Mouse (Mus musculus) embryonic facial prominence, embryonic 14.5 days (tissue): ENCODE results near the gene Slc5a11. TPM values are rescaled to one million over a fixed set of nuclear protein-coding genes. Genes with fewer than 3 reads are reported as not detected.

Source experiments
- ATAC-seq: fragments of 200-750 bp; cut with Nextera tagmentation; 2 replicates; pipeline ENCODE4 v1.8.0; 2017; ENCODE audit warnings: low read depth, moderate number of reproducible peaks, moderate TSS enrichment
- DNase-seq: peaks from one replicate; pipeline ENCODE4 v3.0.0-alpha.2; 2015; ENCODE audit warnings: low spot score
- H3K27ac ChIP-seq: fragments of 300-500 bp; sonication (generic); replicated peaks from 2 replicates; pipeline ENCODE4 v1.5.1; 2014; ENCODE audit warnings: low read depth, mild to moderate bottlenecking, low read length, moderate library complexity
- H3K27me3 ChIP-seq: fragments of 300-500 bp; sonication (generic); replicated peaks from 2 replicates; pipeline ENCODE4 v1.6.1; 2014; ENCODE audit warnings: low read length; ENCODE audit not compliant: control insufficient read depth, insufficient read depth
- H3K36me3 ChIP-seq: fragments of 300-500 bp; sonication (generic); 2 replicates; pipeline ENCODE4 v1.6.1; 2014; ENCODE audit warnings: low read length, mixed read lengths; ENCODE audit not compliant: control insufficient read depth, insufficient read depth
- H3K4me1 ChIP-seq: fragments of 300-500 bp; sonication (generic); 2 replicates; pipeline ENCODE4 v1.6.1; 2014; ENCODE audit warnings: antibody characterized with exemption, low read length; ENCODE audit not compliant: control insufficient read depth, insufficient read depth
- H3K4me2 ChIP-seq: fragments of 300-500 bp; sonication (generic); 2 replicates; pipeline ENCODE4 v1.6.1; 2014; ENCODE audit warnings: low read depth, mild to moderate bottlenecking, low read length, moderate library complexity, mixed read lengths
- H3K4me3 ChIP-seq: fragments of 300-500 bp; sonication (generic); 2 replicates; pipeline ENCODE4 v1.5.1; 2014; ENCODE audit warnings: low read depth, mild to moderate bottlenecking, low read length
- H3K9ac ChIP-seq: fragments of 300-500 bp; sonication (generic); 2 replicates; pipeline ENCODE4 v1.6.1; 2014; ENCODE audit warnings: low read depth, mild to moderate bottlenecking, low read length, moderate library complexity, mixed read lengths
- H3K9me3 ChIP-seq: fragments of 300-500 bp; sonication (generic); 2 replicates; pipeline ENCODE4 v1.6.1; 2016; ENCODE audit warnings: low read length; ENCODE audit not compliant: control insufficient read depth
- WGBS: fragments of 180-500 bp; shearing (Covaris S2); extraction: QIAGEN DNeasy Blood & Tissue Kit; methylation state at CpG from one replicate; pipeline ENCODE4 v1.1.7; 2014; 5-methylcytosine and 5-hydroxymethylcytosine counted together
- polyA plus RNA-seq: library from polyadenylated mRNA; unstranded; fragments of >200 nt; fragmentation: Nextera tagmentation; extraction: Ambion mirVana; gene quantifications from 2 replicates; pipeline ENCODE4 v1.2.1, GENCODE M21; 2014

Gene Slc5a11
- polyA plus RNA-seq, 1 experiment from 2014 or later: 0.26 TPM

DNA sequence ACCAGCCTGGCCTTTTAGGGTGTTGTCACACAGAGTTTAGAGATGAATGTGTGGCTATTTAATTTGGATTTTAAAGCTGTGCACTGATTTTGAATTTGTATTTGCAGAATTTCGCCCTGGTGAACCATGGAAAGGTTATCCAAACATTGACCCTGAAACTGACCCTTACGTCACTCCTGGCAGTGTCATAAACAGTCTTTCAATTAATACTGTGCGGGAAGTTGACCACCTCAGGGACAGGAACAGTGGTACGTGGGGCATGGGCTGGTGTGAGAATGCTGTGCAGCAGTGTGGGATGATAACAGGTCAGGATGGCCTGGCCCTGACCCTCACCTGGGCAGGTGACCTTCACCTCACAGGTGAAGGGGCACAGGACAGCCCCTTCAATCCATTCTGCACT, 27.3 kb upstream of the Slc5a11 start:
- no peak for DNase-seq
- H3K4me3 ChIP-seq: no peak overlapping the region
- WGBS: 70% methylated on average over 4 of the region's 4 CpGs

DNA sequence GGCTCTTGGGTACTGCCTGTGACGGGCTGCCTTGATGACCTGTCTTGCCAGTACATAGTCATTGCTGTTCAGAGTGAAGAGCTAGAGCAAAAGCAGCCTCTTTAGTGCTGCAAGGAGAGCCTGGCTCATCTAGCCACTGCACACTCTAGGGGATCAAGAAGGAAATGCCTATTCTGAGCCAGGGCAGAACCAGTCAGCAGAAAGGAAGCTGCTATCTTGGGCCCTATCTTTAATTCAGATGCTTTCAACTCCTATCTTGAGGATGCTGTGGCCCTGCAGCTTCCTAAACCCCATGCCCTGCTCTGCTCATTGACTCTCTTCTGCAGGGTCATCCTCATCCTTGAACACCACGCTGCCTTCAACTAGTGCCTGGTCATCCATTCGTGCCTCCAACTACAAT, 26.1 kb upstream of the Slc5a11 start:
- H3K4me1 ChIP-seq: no peaks in the 10 kb centered on the region
- 94% methylated on average over 3 of the region's 3 CpGs for WGBS

More for the DNA sequence above, 27.3 kb upstream of the Slc5a11 start:
- no peak for ATAC-seq
- H3K27ac ChIP-seq: no peak overlapping the region
- no peak overlapping the region for H3K4me2 ChIP-seq
- H3K4me1 ChIP-seq: no peaks in the 10 kb centered on the region
- no peaks in the 10 kb centered on the region for H3K9me3 ChIP-seq
- H3K9ac ChIP-seq: no peak overlapping the region
- no peaks in the 10 kb centered on the region for H3K27me3 ChIP-seq
- H3K36me3 ChIP-seq: peaks cover 99% of the 10 kb centered on the region

GRCm38 (mm10) chr7:123189762-123190161, 24.8 kb upstream of the Slc5a11 start:
- Histone ChIP-seq H3K27me3 (no peaks in the 10 kb centered on the region), H3K4me1 (no peaks in the 10 kb centered on the region), H3K9ac (no peak overlapping the region), H3K27ac (no peak overlapping the region), H3K9me3 (no peaks in the 10 kb centered on the region), H3K4me3 (no peak overlapping the region), H3K36me3 (peaks cover 99% of the 10 kb centered on the region), H3K4me2 (no peak overlapping the region)
- ATAC-seq: no peak
- 96% methylated on average over 8 of the region's 8 CpGs for WGBS
- DNase-seq: no peak

More for the DNA sequence above, 26.1 kb upstream of the Slc5a11 start:
- Histone ChIP-seq H3K9me3 (no peaks in the 10 kb centered on the region), H3K27me3 (no peaks in the 10 kb centered on the region), H3K4me2 (no peak overlapping the region), H3K36me3 (peaks cover 99% of the 10 kb centered on the region), H3K9ac (no peak overlapping the region), H3K4me3 (no peak overlapping the region), H3K27ac (no peak overlapping the region)
- DNase-seq (no peak), ATAC-seq (no peak)

- Histone ChIP-seq H3K4me1 (no peaks in the 10 kb centered on the region), H3K9me3 (no peaks in the 10 kb centered on the region), H3K9ac (no peak overlapping the region), H3K36me3 (peaks cover 90% of the 10 kb centered on the region), H3K4me2 (no peak overlapping the region), H3K27me3 (no peaks in the 10 kb centered on the region), H3K4me3 (no peak overlapping the region), H3K27ac (no peak overlapping the region)
- DNase-seq (no peak), ATAC-seq (no peak)
- 87% methylated on average over 5 of the region's 5 CpGs for WGBS
Observed at GRCm38 (mm10) chr7:123191731-123192130, 22.8 kb upstream of the Slc5a11 start.

DNA sequence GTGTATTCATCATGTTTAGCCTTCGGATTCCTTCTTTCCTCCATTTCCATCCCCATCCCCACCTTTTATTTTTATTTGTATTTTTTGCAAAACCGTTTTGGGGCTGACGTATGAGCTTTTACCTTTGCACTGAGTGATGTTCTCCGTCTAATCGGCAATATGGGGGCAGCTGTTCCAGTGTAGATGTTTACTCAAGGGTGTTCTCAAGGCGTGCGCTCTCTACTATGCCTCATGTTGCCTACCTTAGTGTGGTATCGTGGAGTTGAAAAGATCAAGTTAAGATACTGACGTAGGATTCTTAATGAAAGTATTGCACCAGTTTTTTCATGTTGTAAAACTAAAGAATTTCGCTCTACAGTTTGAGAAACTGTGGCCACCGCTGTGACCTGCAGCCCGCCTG, 21.4 kb upstream of the Slc5a11 start:
- Histone ChIP-seq H3K27ac (no peak overlapping the region), H3K36me3 (peaks cover 75% of the 10 kb centered on the region), H3K4me3 (no peak overlapping the region), H3K4me2 (no peak overlapping the region), H3K9me3 (no peaks in the 10 kb centered on the region), H3K9ac (no peak overlapping the region), H3K27me3 (no peaks in the 10 kb centered on the region), H3K4me1 (no peaks in the 10 kb centered on the region)
- WGBS: 92% methylated on average over 12 of the region's 12 CpGs
- DNase-seq: no peak
- no peak for ATAC-seq

DNA sequence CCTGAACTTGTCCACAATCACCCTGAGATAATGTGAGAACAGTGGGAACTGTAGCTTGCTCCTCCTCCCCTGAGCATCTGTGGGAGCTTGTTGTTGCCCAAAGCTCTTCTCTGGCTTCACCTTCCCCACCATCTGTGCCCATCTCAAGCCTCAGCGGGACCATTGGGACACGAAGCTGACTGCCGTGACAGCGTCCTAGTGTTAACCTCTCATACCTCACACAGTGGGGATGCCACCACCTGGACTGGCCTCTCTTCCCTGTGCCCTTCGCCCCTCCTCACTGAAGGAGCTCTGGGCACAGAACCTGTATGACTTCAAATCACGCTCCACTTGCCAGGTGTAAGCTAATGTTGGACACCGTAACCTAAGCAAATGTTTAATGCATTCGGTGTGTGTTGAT, 19.9 kb upstream of the Slc5a11 start:
- ATAC-seq (no peak), DNase-seq (no peak)
- Histone ChIP-seq H3K4me2 (no peak overlapping the region), H3K4me3 (no peak overlapping the region), H3K27me3 (no peaks in the 10 kb centered on the region), H3K36me3 (peaks cover 60% of the 10 kb centered on the region), H3K9me3 (no peaks in the 10 kb centered on the region), H3K9ac (no peak overlapping the region), H3K4me1 (no peaks in the 10 kb centered on the region), H3K27ac (no peak overlapping the region)
- 89% methylated on average over 8 of the region's 8 CpGs for WGBS

DNA sequence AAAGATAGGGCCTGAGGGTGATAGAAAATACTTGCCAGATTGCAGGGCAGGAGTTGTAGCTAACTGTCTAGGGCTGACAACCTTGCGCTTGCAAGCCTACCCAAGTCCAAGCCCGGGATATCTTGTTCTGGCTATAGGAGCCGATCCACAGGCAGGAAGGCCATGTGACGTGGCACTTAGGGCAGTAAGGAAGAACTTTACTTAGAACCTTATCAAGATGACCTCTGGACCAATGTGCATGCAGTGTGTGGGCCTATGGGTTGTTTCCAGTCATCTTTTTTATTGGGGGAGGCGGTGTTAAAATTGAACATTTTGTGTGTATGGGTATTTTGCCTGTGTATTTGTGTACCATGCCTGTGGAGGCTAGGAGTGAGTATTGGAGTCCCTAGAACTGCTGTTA, 18.1 kb upstream of the Slc5a11 start:
- H3K36me3 ChIP-seq: peaks cover 43% of the 10 kb centered on the region
- no peak overlapping the region for H3K27ac ChIP-seq
- H3K4me3 ChIP-seq: no peak overlapping the region
- no peak overlapping the region for H3K4me2 ChIP-seq
- no peaks in the 10 kb centered on the region for H3K9me3 ChIP-seq
- DNase-seq (no peak), ATAC-seq (no peak)
- no peaks in the 10 kb centered on the region for H3K4me1 ChIP-seq
- no peaks in the 10 kb centered on the region for H3K27me3 ChIP-seq
- H3K9ac ChIP-seq: no peak overlapping the region
- 94% methylated on average over 5 of the region's 5 CpGs for WGBS

DNA sequence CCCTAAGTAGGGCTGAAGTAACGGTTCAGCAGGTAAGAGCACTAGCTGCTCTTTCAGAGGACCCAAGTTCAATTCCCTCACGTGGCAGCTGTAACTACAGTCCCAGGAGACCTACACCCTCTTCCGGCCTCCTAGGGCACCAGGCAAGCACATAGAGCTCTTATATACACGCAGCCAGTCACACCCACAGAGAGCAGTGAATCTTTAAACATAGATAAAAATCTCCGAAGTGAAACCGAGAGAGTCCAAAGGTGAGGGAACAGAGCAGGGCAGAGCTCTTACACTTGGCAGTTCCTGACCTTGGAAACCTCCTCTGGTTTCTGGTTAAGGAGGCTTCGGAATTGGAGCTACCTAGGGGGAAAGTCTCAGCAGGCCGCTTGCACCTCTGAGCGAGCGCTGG, 15.9 kb upstream of the Slc5a11 start:
- Histone ChIP-seq H3K4me1 (no peaks in the 10 kb centered on the region), H3K4me2 (no peak overlapping the region), H3K27me3 (no peaks in the 10 kb centered on the region), H3K9me3 (no peaks in the 10 kb centered on the region), H3K9ac (no peak overlapping the region), H3K4me3 (no peak overlapping the region), H3K36me3 (peaks cover 21% of the 10 kb centered on the region), H3K27ac (no peak overlapping the region)
- 68% methylated on average over 10 of the region's 10 CpGs for WGBS
- ATAC-seq: no peak
- DNase-seq: no peak

GRCm38 (mm10) chr7:123199151-123199550, 15.4 kb upstream of the Slc5a11 start:
- no peak overlapping the region for H3K9ac ChIP-seq
- WGBS: 65% methylated on average over 3 of the region's 3 CpGs
- no peak for ATAC-seq
- no peaks in the 10 kb centered on the region for H3K4me1 ChIP-seq
- DNase-seq: no peak
- no peak overlapping the region for H3K4me3 ChIP-seq
- no peaks in the 10 kb centered on the region for H3K27me3 ChIP-seq
- peaks cover 17% of the 10 kb centered on the region for H3K36me3 ChIP-seq
- H3K9me3 ChIP-seq: no peaks in the 10 kb centered on the region
- H3K4me2 ChIP-seq: no peak overlapping the region
- no peak overlapping the region for H3K27ac ChIP-seq
